Mouse (Mus musculus): Measurements from ENCODE around the gene Rrp9. TPM values are rescaled to one million over a fixed set of nuclear protein-coding genes. Genes with fewer than 3 reads are reported as not detected.
A peak's percentile ranks its signal among the peaks of the same experiment; 100 is the strongest.

Gene Rrp9
- polyA plus RNA-seq, 1 experiment from 2014 or later, result 45.9 TPM

DNA sequence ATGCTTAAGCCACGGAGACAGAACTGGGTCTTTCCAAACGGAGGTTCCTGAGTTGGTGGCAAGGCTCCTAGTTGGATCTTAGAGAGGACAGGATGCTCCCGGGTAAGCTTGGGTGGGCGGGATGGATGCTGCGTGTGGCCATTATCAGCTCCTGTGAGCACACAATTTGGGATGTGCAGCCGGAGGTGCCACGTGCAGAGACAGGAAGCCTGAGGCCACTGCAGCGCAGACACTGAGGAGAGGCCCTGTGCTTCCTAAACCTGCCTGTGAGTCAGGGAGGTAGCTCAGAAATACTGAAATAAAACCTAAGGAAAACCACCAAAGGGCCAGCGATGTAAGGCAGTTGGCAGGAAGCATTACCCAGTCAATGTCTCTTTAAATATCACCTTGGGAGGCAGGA is 6.0 kb upstream of the Rrp9 start:
- no peak overlapping the region for H3K9ac ChIP-seq
- no peak overlapping the region for H3K4me3 ChIP-seq
- no peak overlapping the region for H3K4me2 ChIP-seq
- peaks cover 20% of the 10 kb centered on the region for H3K4me1 ChIP-seq (replicated peaks)
- no peak for ATAC-seq (ENCODE audit: low FRiP score, low read depth)
- no peaks in the 10 kb centered on the region for H3K27me3 ChIP-seq
- WGBS, result 73% methylated on average over 9 of the region's 9 CpGs
- H3K27ac ChIP-seq (replicated peaks), result no peak overlapping the region
- H3K9me3 ChIP-seq, result no peaks in the 10 kb centered on the region
- H3K36me3 ChIP-seq, result no peaks in the 10 kb centered on the region

DNA sequence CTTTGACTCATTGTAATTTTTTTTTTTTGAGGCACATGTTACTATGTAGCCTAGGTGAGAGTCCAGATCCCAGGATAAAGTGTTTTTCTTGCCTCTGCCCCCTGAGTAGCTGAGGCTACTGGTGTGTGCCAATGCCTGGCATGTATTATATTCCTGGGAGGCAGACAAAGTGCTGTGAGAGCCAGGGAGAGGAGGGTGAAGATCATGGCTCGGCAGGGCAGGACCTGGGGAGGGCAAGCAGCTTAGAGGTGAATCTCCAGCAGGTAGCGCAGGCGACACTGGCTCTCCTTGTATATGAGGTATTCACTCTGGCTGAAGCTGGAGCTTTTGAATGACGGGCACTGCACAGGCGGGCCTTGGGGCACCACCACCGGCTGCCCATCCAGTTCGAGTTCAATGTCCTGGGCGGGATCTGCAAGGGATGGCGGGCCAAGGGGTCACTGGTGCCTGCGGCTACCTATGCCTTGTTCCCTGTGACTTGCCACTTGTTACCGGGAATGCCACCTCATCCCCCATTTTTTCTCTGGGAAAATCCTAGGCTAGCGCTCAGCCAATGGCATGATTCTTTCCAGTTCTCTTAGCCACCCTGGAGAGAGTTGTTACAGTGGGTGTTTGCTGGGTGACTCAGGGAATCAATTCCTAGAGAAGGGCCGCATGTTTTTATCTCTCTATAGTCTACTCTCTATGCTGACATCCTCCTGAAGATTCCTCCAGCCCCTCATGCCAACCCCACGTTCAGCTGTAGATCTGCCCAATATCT is 4.6 kb upstream of the Rrp9 start:
- Histone ChIP-seq H3K4me1 (replicated peaks) (peaks cover 9% of the 10 kb centered on the region), H3K27ac (replicated peaks) (no peak overlapping the region), H3K36me3 (no peaks in the 10 kb centered on the region), H3K27me3 (no peaks in the 10 kb centered on the region), H3K4me2 (no peak overlapping the region), H3K9ac (no peak overlapping the region), H3K9me3 (no peaks in the 10 kb centered on the region), H3K4me3 (no peak overlapping the region)
- ATAC-seq (ENCODE audit: low FRiP score, low read depth), result no peak
- 65% methylated on average over 14 of the region's 14 CpGs for WGBS

DNA sequence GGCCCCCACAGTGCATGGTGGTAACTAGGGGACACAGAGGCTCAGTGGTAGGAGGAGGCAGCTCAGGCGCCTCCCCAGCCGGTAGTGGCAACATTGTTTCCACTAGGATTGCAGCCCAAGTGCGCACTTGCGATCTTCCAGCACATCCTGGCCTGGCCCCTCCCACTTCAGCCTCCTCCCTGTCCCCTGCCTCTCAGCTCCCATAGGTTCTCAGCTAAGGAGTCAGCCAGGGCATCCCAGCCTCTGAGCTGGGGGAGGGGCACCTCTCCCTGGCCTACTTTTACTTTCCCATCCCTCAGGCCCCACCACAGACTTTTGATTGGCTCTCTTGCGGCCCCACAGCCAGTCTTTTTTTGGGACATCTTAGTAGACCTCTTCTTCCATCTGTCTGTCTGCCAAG is 3.9 kb upstream of the Rrp9 start:
- Histone ChIP-seq H3K9me3 (no peaks in the 10 kb centered on the region), H3K27ac (replicated peaks) (no peak overlapping the region), H3K9ac (no peak overlapping the region), H3K4me3 (no peak overlapping the region), H3K4me1 (replicated peaks) (peaks cover 13% of the 10 kb centered on the region), H3K4me2 (no peak overlapping the region), H3K27me3 (no peaks in the 10 kb centered on the region), H3K36me3 (no peaks in the 10 kb centered on the region)
- WGBS, result 16% methylated on average over 5 of the region's 5 CpGs
- no peak for ATAC-seq (ENCODE audit: low FRiP score, low read depth)

DNA sequence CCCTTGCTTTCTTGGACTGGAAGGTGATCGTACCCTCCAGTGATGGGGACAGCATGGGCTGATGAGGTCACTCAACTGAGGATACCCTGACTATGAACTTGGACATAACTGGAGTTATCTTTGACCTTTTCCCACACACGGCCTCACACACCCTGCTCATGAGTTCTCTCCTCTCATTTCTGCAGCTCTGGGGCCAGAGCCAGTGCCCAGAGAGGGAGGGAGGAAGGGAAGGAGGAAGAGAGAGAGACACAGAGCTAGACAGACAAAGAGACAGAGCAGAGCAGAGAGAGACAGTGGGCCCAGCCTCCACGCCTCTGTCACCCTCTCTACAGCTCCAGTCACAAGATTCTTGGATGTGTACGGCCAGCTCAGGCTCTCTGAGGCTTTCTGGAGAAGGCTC is 3.4 kb upstream of the Rrp9 start:
- H3K4me1 ChIP-seq (replicated peaks), result peaks cover 13% of the 10 kb centered on the region
- H3K9ac ChIP-seq, result no peak overlapping the region
- WGBS, result 75% methylated on average over 4 of the region's 4 CpGs
- no peaks in the 10 kb centered on the region for H3K36me3 ChIP-seq
- no peaks in the 10 kb centered on the region for H3K9me3 ChIP-seq
- H3K4me2 ChIP-seq, result no peak overlapping the region
- H3K27me3 ChIP-seq, result no peaks in the 10 kb centered on the region
- no peak overlapping the region for H3K4me3 ChIP-seq
- H3K27ac ChIP-seq (replicated peaks), result no peak overlapping the region
- no peak for ATAC-seq (ENCODE audit: low FRiP score, low read depth)

GRCm38 (mm10) chr9:106473081-106473752 is 2.5 kb upstream of the Rrp9 start:
- no peak overlapping the region for H3K4me2 ChIP-seq
- WGBS, result 93% methylated on average over 16 of the region's 16 CpGs
- H3K4me3 ChIP-seq, result no peak overlapping the region
- no peak overlapping the region for H3K9ac ChIP-seq
- no peaks in the 10 kb centered on the region for H3K9me3 ChIP-seq
- no peaks in the 10 kb centered on the region for H3K27me3 ChIP-seq
- ATAC-seq (ENCODE audit: low FRiP score, low read depth), result no peak
- H3K36me3 ChIP-seq, result no peaks in the 10 kb centered on the region
- no peak overlapping the region for H3K27ac ChIP-seq (replicated peaks)
- peaks cover 19% of the 10 kb centered on the region for H3K4me1 ChIP-seq (replicated peaks)

DNA sequence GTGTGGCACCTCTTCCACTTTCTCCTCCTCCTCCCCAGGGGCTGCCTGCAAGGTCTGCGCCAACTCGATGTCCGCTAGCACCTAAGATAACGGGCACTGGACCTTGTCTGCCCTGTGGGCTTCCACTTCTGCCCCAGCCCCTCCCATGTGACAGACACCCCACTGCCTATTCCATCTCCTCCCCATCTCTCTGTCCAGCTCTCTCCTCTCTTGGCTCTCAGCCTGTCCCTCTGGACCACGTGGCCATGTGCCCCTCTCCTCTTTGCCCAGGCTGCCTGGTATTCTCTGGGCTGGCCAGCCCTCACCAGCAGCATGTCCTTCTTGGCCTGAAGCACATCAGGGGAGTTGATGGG is 2.0 kb upstream of the Rrp9 start:
- no peak overlapping the region for H3K9ac ChIP-seq
- H3K27ac ChIP-seq (replicated peaks), result no peak overlapping the region
- no peaks in the 10 kb centered on the region for H3K27me3 ChIP-seq
- H3K9me3 ChIP-seq, result no peaks in the 10 kb centered on the region
- 78% methylated on average over 5 of the region's 5 CpGs for WGBS
- no peak overlapping the region for H3K4me3 ChIP-seq
- H3K4me2 ChIP-seq, result no peak overlapping the region
- H3K4me1 ChIP-seq (replicated peaks), result peaks cover 24% of the 10 kb centered on the region
- ATAC-seq (ENCODE audit: low FRiP score, low read depth), result no peak
- H3K36me3 ChIP-seq, result no peaks in the 10 kb centered on the region

DNA sequence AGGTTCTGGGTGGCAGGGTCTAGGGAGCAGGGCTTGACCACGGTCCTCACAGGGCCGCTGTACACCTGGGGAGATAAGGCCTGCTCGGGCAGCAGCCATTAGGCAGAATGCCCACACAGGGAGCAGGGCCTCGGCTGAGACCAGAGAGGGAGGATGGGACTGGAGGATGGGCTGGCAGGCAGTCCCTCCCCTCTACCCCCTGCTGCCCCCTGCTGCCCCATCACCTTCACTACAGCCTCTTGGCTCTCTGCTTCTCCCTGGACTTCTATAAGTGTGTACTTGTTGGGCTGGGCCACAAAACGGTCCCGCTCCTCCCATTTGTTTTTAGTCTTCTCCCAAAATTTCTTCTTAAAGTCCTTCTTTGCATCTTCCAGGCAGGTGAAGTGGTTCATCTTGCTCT is 1.3 kb upstream of the Rrp9 start:
- no peak for ATAC-seq (ENCODE audit: low FRiP score, low read depth)
- H3K27ac ChIP-seq (replicated peaks), result no peak overlapping the region
- no peak overlapping the region for H3K4me3 ChIP-seq
- no peaks in the 10 kb centered on the region for H3K9me3 ChIP-seq
- 7% methylated on average over 5 of the region's 6 CpGs for WGBS
- no peaks in the 10 kb centered on the region for H3K27me3 ChIP-seq
- H3K4me1 ChIP-seq (replicated peaks), result peaks cover 24% of the 10 kb centered on the region
- H3K4me2 ChIP-seq, result no peak overlapping the region
- no peak overlapping the region for H3K9ac ChIP-seq
- H3K36me3 ChIP-seq, result no peaks in the 10 kb centered on the region

GRCm38 (mm10) chr9:106475046-106475445 is 717 bp upstream of the Rrp9 start:
- no peak overlapping the region for H3K27ac ChIP-seq (replicated peaks)
- WGBS, result 69% methylated on average over 7 of the region's 7 CpGs
- H3K4me1 ChIP-seq (replicated peaks), result peaks cover 24% of the 10 kb centered on the region
- no peak overlapping the region for H3K4me3 ChIP-seq
- H3K4me2 ChIP-seq, result no peak overlapping the region
- no peak for ATAC-seq (ENCODE audit: low FRiP score, low read depth)
- no peaks in the 10 kb centered on the region for H3K36me3 ChIP-seq
- H3K9ac ChIP-seq, result no peak overlapping the region
- no peaks in the 10 kb centered on the region for H3K27me3 ChIP-seq
- no peaks in the 10 kb centered on the region for H3K9me3 ChIP-seq

GRCm38 (mm10) chr9:106476002-106476923 is 500 bp downstream of the Rrp9 start:
- 40% methylated on average over 16 of the region's 16 CpGs for WGBS
- Histone ChIP-seq H3K4me1 (replicated peaks) (peaks cover 24% of the 10 kb centered on the region), H3K27me3 (no peaks in the 10 kb centered on the region), H3K9ac (peak overlapping the region; percentile 27; the same call in 1 of the 2 replicates), H3K9me3 (no peaks in the 10 kb centered on the region), H3K4me3 (peak overlapping the region; percentile 65; the same call in 1 of the 2 replicates), H3K36me3 (0 out of 2 replicates have a peak, but pooled peaks cover 7% of the 10 kb centered on the region), H3K4me2 (peak overlapping the region; percentile 77), H3K27ac (replicated peaks) (peak overlapping the region; percentile 50; the same call in 1 of the 2 replicates)
- ATAC-seq (ENCODE audit: low FRiP score, low read depth), result no peak

- H3K4me2 ChIP-seq, result peak within 1 kb of the TSS; percentile 77
- peak; percentile 99 for ATAC-seq (ENCODE audit: low FRiP score, low read depth)
- H3K27ac ChIP-seq (replicated peaks), result peak within 1 kb of the TSS; percentile 50; the same call in 1 of the 2 replicates
Observed at GRCm38 (mm10) chr9:106476924-106477484, 1.2 kb downstream of the Rrp9 start, which contains the start of gene Parp3. Parp3 (minus strand) TSS chr9:106476949.

GRCm38 (mm10) chr9:106477649-106478048 is 1.9 kb downstream of the Rrp9 start:
- Histone ChIP-seq H3K4me2 (peak overlapping the region; percentile 77), H3K9ac (peak overlapping the region; percentile 59), H3K9me3 (no peaks in the 10 kb centered on the region), H3K36me3 (peaks cover 10% of the 10 kb centered on the region), H3K4me1 (replicated peaks) (peaks cover 24% of the 10 kb centered on the region), H3K27me3 (no peaks in the 10 kb centered on the region), H3K4me3 (peak overlapping the region; percentile 65), H3K27ac (replicated peaks) (no peak overlapping the region)
- 4% methylated on average over 16 of the region's 16 CpGs for WGBS
- ATAC-seq (ENCODE audit: low FRiP score, low read depth), result no peak

More at GRCm38 (mm10) chr9:106476924-106477484, 1.2 kb downstream of the Rrp9 start, which contains the start of gene Parp3:
- WGBS, result under 1% methylated on average over 41 of the region's 41 CpGs
- H3K4me3 ChIP-seq, result peak within 1 kb of the TSS; percentile 65
- H3K9me3 ChIP-seq, result no peaks in the 10 kb centered on the region
- H3K4me1 ChIP-seq (replicated peaks), result peaks cover 24% of the 10 kb centered on the region
- H3K27me3 ChIP-seq, result no peaks in the 10 kb centered on the region
- peak within 1 kb of the TSS; percentile 59 for H3K9ac ChIP-seq
- H3K36me3 ChIP-seq, result peaks cover 8% of the 10 kb centered on the region; the same call in 1 of the 2 replicates

Measured in hindbrain, embryonic 15.5 days (tissue).